Mouse (Mus musculus) gastrocnemius, adult 2 months (tissue): ENCODE measurements around the gene Synpo2. TPM values are rescaled to one million over a fixed set of nuclear protein-coding genes. Genes with fewer than 3 reads are reported as not detected.
A peak's percentile ranks its signal among the peaks of the same experiment; 100 is the strongest.

ENCODE experiments used
- DNase-seq: peaks from one replicate; pipeline ENCODE4 v3.0.0; 2022
- H3K27ac ChIP-seq: fragments of 200-600 bp; 2 replicates; pipeline ENCODE4 v1.8.1; 2022; ENCODE audit warnings: mild to moderate bottlenecking
- H3K4me3 ChIP-seq: fragments of 200-600 bp; 2 replicates; pipeline ENCODE4 v1.8.1; 2022; ENCODE audit warnings: mild to moderate bottlenecking, moderate library complexity
- CTCF ChIP-seq: fragments of 200-600 bp; IDR thresholded peaks from 2 replicates; pipeline ENCODE4 v1.8.1; 2022; ENCODE audit warnings: antibody characterized with exemption, mild to moderate bottlenecking, moderate library complexity
- intact Hi-C: fragments of 180-260 bp; cut with DNase I; formaldehyde crosslinking; loops from one replicate; pipeline ENCODE4 v1.15.1; 2025
- total RNA-seq, 2 experiments: library from RNA; stranded (reverse); gene quantifications; 2 replicates each; pipeline ENCODE4 v1.2.3; 2021

Gene Synpo2
- total RNA-seq, 2 experiments from 2014 or later = 209 to 273 TPM

DNA sequence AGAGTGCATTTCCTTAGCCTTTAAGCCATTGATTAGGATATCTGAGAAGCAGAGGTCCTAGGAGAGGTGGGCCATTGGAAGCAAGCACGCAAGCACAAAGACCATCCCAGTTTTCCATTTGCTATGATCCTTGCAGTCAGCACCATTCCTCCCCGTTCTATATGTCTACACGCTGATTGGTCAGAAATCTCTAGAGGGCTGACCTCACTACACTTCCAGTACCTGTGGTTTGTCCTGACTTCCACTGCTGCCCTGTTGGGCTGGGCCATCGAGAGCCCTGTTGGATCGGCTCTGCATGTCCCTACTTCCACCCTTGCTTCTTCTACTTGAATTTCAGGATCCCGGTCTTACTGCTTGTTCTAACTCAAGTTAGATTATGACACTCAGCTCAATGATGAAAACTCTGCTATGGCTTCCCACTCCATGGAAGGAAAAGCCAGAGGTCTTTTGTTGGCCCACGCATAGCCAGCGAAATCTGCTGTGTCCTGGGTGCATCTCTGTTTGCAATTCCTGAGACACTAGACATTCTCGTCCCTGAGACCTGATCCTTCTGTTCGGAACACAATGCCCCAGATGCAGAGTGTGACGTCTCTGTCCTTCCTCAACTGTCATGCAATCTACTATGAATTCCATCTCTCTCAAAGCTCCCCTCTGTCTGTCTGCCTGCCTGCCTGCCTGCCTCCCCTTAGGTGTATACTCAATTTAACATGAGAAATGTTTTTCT, 146.5 kb downstream of the Synpo2 start:
- peak; percentile 22 for DNase-seq
- Histone ChIP-seq H3K4me3 (no peak overlapping the region), H3K27ac (peak overlapping the region; percentile 90)
- intact Hi-C loops = loop anchor here (5.0 kb wide), 1 partner anchor 52 kb away; the partner anchor contains the start of gene Myoz2
- no peak for TF ChIP-seq CTCF

DNA sequence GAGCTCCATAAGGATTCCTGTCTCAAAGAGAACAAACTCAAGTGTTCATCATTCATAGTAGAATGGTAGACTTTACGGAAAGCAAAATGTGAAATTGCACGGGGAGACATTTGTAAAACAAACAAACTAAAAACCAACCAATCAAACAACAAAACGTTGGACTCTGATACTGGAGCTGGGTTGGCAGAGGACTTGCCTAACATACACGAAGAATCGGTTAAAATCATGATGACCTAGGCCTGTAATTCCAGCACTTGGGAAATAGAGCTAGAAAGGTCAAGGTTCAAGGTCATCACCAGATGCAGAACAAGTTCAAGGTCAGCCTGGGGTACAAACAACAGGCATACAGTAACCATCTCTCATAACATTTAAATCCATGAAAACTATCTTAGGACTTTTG, 147.7 kb downstream of the Synpo2 start:
- H3K4me3 ChIP-seq = no peak overlapping the region
- DNase-seq = no peak
- H3K27ac ChIP-seq = peak overlapping the region; percentile 90
- intact Hi-C loops = loop anchor here (5.0 kb wide), 1 partner anchor 51 kb away; the partner anchor contains the start of gene Myoz2
- TF ChIP-seq CTCF = no peak

DNA sequence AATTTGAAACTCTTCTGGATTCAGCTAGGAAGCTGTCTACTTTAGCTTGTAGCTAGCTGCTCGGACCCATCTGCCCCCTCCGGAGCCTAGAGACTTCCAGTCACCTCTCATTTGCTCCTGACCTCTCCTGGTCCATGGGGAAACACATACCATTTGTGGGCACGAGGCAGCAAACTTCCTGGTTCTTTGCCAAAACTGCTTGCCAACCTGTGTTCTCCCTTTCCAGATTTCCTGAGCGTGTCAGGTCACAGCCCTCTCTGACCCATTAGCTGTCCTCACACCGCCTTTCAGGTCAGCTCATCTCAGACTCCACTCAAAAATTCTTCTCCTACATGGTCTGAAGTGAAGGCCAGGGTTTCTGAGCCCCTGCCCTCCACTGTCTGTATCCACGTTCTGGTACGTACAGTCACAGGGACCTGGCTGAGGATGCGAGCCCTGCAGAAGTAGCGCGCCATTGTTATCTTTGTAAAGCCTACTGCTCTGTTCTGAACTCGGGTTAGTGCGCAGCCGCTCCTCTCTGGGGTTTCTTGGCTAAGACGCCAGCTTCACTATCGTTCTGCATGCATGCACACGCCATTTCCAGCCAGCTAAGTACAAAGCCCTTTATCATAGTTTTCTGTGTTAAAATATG, 150.0 kb downstream of the Synpo2 start:
- H3K27ac ChIP-seq = peak overlapping the region; percentile 64
- H3K4me3 ChIP-seq = peak overlapping the region; percentile 1; the same call in 1 of the 2 replicates
- intact Hi-C loops = loop anchor here (5.0 kb wide), 1 partner anchor 49 kb away; the partner anchor contains the start of gene Myoz2
- DNase-seq = peak; percentile 61
- no peak for TF ChIP-seq CTCF

GRCm38 (mm10) chr3:123081665-123082064, 154.3 kb downstream of the Synpo2 start:
- H3K27ac ChIP-seq = no peak overlapping the region
- intact Hi-C loops = no loop called here

GRCm38 (mm10) chr3:123080943-123081342, 155.0 kb downstream of the Synpo2 start:
- TF ChIP-seq CTCF = no peak
- DNase-seq = no peak
- intact Hi-C loops = no loop called here
- Histone ChIP-seq H3K4me3 (no peak overlapping the region), H3K27ac (no peak overlapping the region)

More at GRCm38 (mm10) chr3:123081665-123082064, 154.3 kb downstream of the Synpo2 start:
- TF ChIP-seq CTCF = no peak
- H3K4me3 ChIP-seq = no peak overlapping the region
- no peak for DNase-seq

DNA sequence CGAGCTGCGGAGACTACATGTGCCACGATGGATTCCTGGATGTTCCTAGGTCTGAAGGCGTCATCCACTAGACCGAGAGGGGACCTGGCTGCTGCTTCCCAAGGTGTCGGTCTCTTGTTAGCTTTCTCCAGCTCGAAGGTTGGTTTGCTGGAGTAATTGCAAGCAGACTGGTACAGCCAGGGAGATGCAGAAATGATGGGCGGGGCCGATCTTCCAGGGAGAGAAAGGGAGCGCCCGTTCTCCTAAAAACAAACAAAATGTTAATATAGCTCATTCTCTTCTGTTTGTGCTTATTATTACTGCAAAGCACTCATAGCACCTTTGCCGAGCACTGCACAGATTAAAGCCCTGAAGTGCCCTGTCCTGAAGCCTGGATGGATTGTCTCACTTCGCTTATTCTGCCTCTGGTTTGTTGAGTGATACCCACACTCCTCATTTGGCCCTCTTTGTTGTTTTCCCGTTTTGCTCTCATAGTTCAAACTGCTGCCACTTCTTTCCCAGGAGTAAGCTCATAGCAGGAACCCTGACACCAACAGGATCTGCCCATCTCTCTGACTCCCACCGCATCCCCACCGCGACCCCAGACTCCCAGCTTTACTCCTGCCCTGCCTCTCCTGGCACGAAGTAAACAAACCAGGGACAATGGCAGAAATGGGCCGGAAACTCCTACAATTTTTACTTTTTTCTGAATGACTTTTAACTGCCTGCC, 155.8 kb downstream of the Synpo2 start:
- Histone ChIP-seq H3K4me3 (no peak overlapping the region), H3K27ac (no peak overlapping the region)
- intact Hi-C loops = no loop called here
- DNase-seq = no peak
- no peak for TF ChIP-seq CTCF

GRCm38 (mm10) chr3:123075759-123076158, 160.2 kb downstream of the Synpo2 start:
- H3K27ac ChIP-seq = no peak overlapping the region
- no peak for DNase-seq
- intact Hi-C loops = no loop called here
- no peak for TF ChIP-seq CTCF
- no peak overlapping the region for H3K4me3 ChIP-seq

GRCm38 (mm10) chr3:123075034-123075433, 160.9 kb downstream of the Synpo2 start:
- no peak for DNase-seq
- TF ChIP-seq CTCF = no peak
- Histone ChIP-seq H3K27ac (no peak overlapping the region), H3K4me3 (no peak overlapping the region)
- intact Hi-C loops = no loop called here

DNA sequence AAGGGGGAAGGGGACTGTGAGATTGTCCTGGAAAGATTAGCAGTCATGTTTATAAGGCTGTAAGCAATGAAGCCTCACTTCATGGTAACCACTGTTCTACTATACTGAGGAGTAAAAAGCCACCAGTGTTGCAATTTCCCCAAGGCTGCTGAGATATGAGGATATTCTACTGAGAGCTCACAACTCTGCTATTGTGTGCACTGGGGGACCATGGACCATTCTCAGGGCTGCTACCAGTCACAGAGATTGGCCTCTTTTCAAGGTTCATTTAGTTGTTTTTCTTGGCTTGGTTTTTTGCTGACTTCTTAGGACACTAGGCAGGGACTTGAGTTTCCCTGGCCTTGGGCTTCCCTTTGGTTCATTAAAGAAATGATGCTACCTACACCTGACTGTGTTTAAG, 162.6 kb downstream of the Synpo2 start:
- intact Hi-C loops = loop anchor here (5.0 kb wide), 1 partner anchor 36 kb away; the partner anchor contains the start of gene Myoz2
- DNase-seq = no peak
- no peak overlapping the region for H3K4me3 ChIP-seq
- H3K27ac ChIP-seq = no peak overlapping the region
- TF ChIP-seq CTCF = no peak

DNA sequence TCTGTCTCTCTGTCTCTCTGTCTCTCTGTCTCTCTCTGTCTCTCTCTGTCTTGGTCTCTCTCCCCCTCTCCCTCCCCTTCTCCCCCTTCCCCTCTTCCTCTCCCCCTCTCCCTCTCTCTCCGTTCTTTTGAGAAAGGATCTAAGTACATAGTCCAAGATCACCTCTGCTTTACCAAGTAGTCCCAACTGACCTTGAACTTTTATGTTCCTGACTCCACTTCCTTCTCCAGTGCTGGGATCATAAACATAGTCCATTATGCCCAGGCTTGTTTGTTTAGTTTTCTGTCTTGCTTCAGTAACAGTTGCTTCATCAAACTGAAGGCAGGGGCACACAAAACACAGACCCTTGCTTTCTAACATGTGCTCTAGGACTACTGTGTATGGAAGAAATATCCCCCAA, 163.5 kb downstream of the Synpo2 start:
- Histone ChIP-seq H3K27ac (no peak overlapping the region), H3K4me3 (no peak overlapping the region)
- TF ChIP-seq CTCF = no peak
- no peak for DNase-seq
- intact Hi-C loops = loop anchor here (5.0 kb wide), 1 partner anchor 35 kb away; the partner anchor contains the start of gene Myoz2

- intact Hi-C loops = loop anchor here (5.0 kb wide), 1 partner anchor 34 kb away; the partner anchor contains the start of gene Myoz2
- H3K27ac ChIP-seq = peak overlapping the region; percentile 28; the same call in 1 of the 2 replicates
Observed at GRCm38 (mm10) chr3:123070996-123071395, 165.0 kb downstream of the Synpo2 start.

DNA sequence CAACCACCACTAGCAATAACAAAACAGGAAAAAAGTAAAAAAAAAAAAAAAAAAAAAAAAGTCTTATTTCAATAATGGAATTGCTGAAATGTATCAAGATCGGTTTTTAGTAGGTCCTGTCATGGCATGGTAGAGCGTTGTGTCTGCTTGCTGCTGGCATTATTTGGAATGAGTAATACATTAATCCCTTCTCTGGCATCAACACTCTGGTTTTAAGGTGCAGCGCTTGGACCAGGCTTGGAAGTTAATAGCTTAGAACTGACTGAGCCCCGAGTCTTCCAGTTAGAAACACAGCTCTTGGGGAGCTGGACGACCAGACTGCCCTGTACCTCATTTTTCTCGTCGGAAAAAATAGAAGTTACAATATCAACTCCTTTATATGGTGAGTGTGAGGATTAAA, 169.1 kb downstream of the Synpo2 start:
- intact Hi-C loops = no loop called here
- no peak for DNase-seq
- TF ChIP-seq CTCF = no peak
- H3K27ac ChIP-seq = no peak overlapping the region
- H3K4me3 ChIP-seq = no peak overlapping the region

More at GRCm38 (mm10) chr3:123070996-123071395, 165.0 kb downstream of the Synpo2 start:
- DNase-seq = no peak
- TF ChIP-seq CTCF = no peak
- no peak overlapping the region for H3K4me3 ChIP-seq
